Mouse (Mus musculus) lung, adult 2 months (tissue): ENCODE data around the gene Gpank1. TPM values are rescaled to one million over a fixed set of nuclear protein-coding genes. Genes with fewer than 3 reads are reported as not detected.

Source experiments
- DNase-seq: peaks from one replicate; pipeline ENCODE4 v3.0.0; 2022
- H3K4me1 ChIP-seq: fragments of 200-500 bp; 2 replicates; pipeline ENCODE4 v1.6.1; 2011; ENCODE audit warnings: low read length; ENCODE audit not compliant: control insufficient read depth, insufficient read depth
- H3K4me3 ChIP-seq: fragments of 200-500 bp; replicated peaks from 2 replicates; pipeline ENCODE3; 2011; ENCODE audit warnings: low read depth, mild to moderate bottlenecking, control low read depth, low read length; ENCODE audit errors: extremely low read depth
- CTCF ChIP-seq: fragments of 200-500 bp; IDR thresholded peaks from 2 replicates; pipeline ENCODE4 v1.5.1; 2011; ENCODE audit warnings: mild to moderate bottlenecking, low read length, control low read depth; ENCODE audit not compliant: insufficient read depth
- POLR2A ChIP-seq: fragments of 200-500 bp; IDR thresholded peaks from 2 replicates; pipeline ENCODE4 v1.6.1; 2011; ENCODE audit warnings: low read depth, mild to moderate bottlenecking, control low read depth, low read length, borderline replicate concordance; ENCODE audit errors: extremely low read depth
- WGBS: fragments of 180-500 bp; shearing (Covaris S2); methylation state at CpG from one replicate; pipeline ENCODE4 v1.1.7; 2018; 5-methylcytosine and 5-hydroxymethylcytosine counted together
- polyA plus RNA-seq: library from polyadenylated mRNA; depleted of rRNA; stranded (reverse); fragments of >200 nt; gene quantifications from 2 replicates; pipeline ENCODE4 v1.2.3, GENCODE M21; 2012

Gene Gpank1
- polyA plus RNA-seq, 1 experiment = 21.9 TPM

GRCm38 (mm10) chr17:35127017-35127416 is 5.8 kb downstream of the Gpank1 start:
- 44% methylated on average over 13 of the region's 13 CpGs for WGBS
- DNase-seq = no peak
- Histone ChIP-seq H3K4me1 (peaks cover 16% of the 10 kb centered on the region), H3K4me3 (peak overlapping the region; percentile 69)
- TF ChIP-seq CTCF (no peak), POLR2A (no peak)

GRCm38 (mm10) chr17:35128996-35129395 is 7.7 kb downstream of the Gpank1 start:
- DNase-seq = no peak
- WGBS = 58% methylated on average over 11 of the region's 11 CpGs

GRCm38 (mm10) chr17:35131038-35131437 is 9.8 kb downstream of the Gpank1 start:
- DNase-seq = no peak
- Histone ChIP-seq H3K4me1 (peaks cover 11% of the 10 kb centered on the region), H3K4me3 (no peak overlapping the region)
- TF ChIP-seq POLR2A (no peak), CTCF (no peak)
- 88% methylated on average over 8 of the region's 8 CpGs for WGBS

More at GRCm38 (mm10) chr17:35128996-35129395, 7.7 kb downstream of the Gpank1 start:
- TF ChIP-seq CTCF = no peak
- TF ChIP-seq POLR2A = no peak
- Histone ChIP-seq H3K4me1 (peaks cover 16% of the 10 kb centered on the region), H3K4me3 (no peak overlapping the region)

GRCm38 (mm10) chr17:35131500-35132173 is 10.4 kb downstream of the Gpank1 start, which contains the start of gene Apom:
Gene Apom, minus strand, starts transcription at chr17:35132050.
- no peak for TF ChIP-seq POLR2A
- no peak for DNase-seq
- H3K4me3 ChIP-seq = no peak within 1 kb of the TSS
- 78% methylated on average over 15 of the region's 15 CpGs for WGBS
- peaks cover 16% of the 10 kb centered on the region for H3K4me1 ChIP-seq

- TF ChIP-seq POLR2A (no peak), CTCF (no peak)
- DNase-seq = no peak
- WGBS = 56% methylated on average over 3 of the region's 3 CpGs
- Histone ChIP-seq H3K4me1 (peaks cover 13% of the 10 kb centered on the region), H3K4me3 (no peak overlapping the region)
Observed at GRCm38 (mm10) chr17:35132174-35132560, 10.9 kb downstream of the Gpank1 start.

GRCm38 (mm10) chr17:35133517-35133916 is 12.3 kb downstream of the Gpank1 start:
- no peak for DNase-seq
- 89% methylated on average over 7 of the region's 7 CpGs for WGBS
- Histone ChIP-seq H3K4me3 (no peak overlapping the region), H3K4me1 (peaks cover 7% of the 10 kb centered on the region)
- TF ChIP-seq CTCF (no peak), POLR2A (no peak)

GRCm38 (mm10) chr17:35134801-35135590 is 13.7 kb downstream of the Gpank1 start, which contains the start of gene Bag6:
Gene Bag6, plus strand, starts transcription at chr17:35135178.
- peak; percentile 97 for DNase-seq
- H3K4me3 ChIP-seq = peak within 1 kb of the TSS; percentile 99
- TF ChIP-seq POLR2A (peak; percentile 68; the same call in 1 of the 2 replicates), CTCF (no peak)
- under 1% methylated on average over 66 of the region's 66 CpGs for WGBS
- H3K4me1 ChIP-seq = peaks cover 7% of the 10 kb centered on the region

- under 1% methylated on average over 43 of the region's 43 CpGs for WGBS
- DNase-seq = no peak
- Histone ChIP-seq H3K4me3 (peak overlapping the region; percentile 99), H3K4me1 (peaks cover 11% of the 10 kb centered on the region)
- no peak for TF ChIP-seq CTCF
- no peak for TF ChIP-seq POLR2A
Observed at GRCm38 (mm10) chr17:35135591-35136320, 14.5 kb downstream of the Gpank1 start.

GRCm38 (mm10) chr17:35139269-35139668 is 18.0 kb downstream of the Gpank1 start:
- WGBS = 79% methylated on average over 3 of the region's 3 CpGs
- DNase-seq = no peak
- H3K4me1 ChIP-seq = peaks cover 11% of the 10 kb centered on the region
- TF ChIP-seq CTCF = no peak
- TF ChIP-seq POLR2A = no peak
- no peak overlapping the region for H3K4me3 ChIP-seq
